ENCODE assay signal across 12 mouse cellular contexts in genomic region chr1:54906322-54906721, GRCm38 (mm10). TPM values are rescaled to one million over a fixed set of nuclear protein-coding genes. Genes with fewer than 3 reads are reported as not detected.
DNase-seq lines count a peak whose midpoint lies in the region; ATAC-seq lines count a peak whose summit lies in the region.
"Had no signal": no experiment of that assay in that cellular context is flagged by ENCODE, and none has a peak within 500 bp of the region (broad histone marks: within the 10 kb centered on the region; RNA-seq: fewer than 3 reads in every experiment).

No protein-coding gene starts in this region.

- no peaks in the 10 kb centered on the region for H3K9me3 ChIP-seq in heart, embryonic 10.5 days
- H3K9me3 ChIP-seq in embryonic facial prominence, embryonic 15.5 days (replicated peaks): no peaks in the 10 kb centered on the region
- H3K9me3 ChIP-seq in limb, embryonic 10.5 days (replicated peaks): no peaks in the 10 kb centered on the region

- H3K4me1 ChIP-seq in heart, embryonic 10.5 days: peaks cover 38% of the 10 kb centered on the region
- H3K4me1 ChIP-seq in embryonic facial prominence, embryonic 15.5 days: peaks cover 44% of the 10 kb centered on the region
- H3K4me1 ChIP-seq in limb, embryonic 10.5 days: peaks cover 63% of the 10 kb centered on the region

- 89% methylated on average over 8 of the region's 8 CpGs for WGBS in heart, embryonic 10.5 days
- 48% methylated on average over 8 of the region's 8 CpGs for WGBS in embryonic facial prominence, embryonic 15.5 days
- WGBS in limb, embryonic 10.5 days: 72% methylated on average over 8 of the region's 8 CpGs

- no peak for DNase-seq in heart, embryonic 10.5 days (ENCODE audit: low spot score)
- DNase-seq in heart, adult 11 months: no peak
- peak; percentile 45 for DNase-seq in limb, embryonic 10.5 days (ENCODE audit: low spot score)
- no peak for DNase-seq in lung, postnatal 4 days
- no peak for DNase-seq in spleen, adult 18-20 months
- DNase-seq in lung, postnatal 25 days (ENCODE audit: low spot score): no peak
- DNase-seq: gastrocnemius, postnatal 10 days; heart, postnatal 4 days; kidney, postnatal 36 days; right cerebral cortex, postnatal 14 days had no signal

- peak overlapping the region; percentile 52; the same call in 1 of the 2 replicates for H3K27ac ChIP-seq in heart, embryonic 10.5 days
- H3K27ac ChIP-seq in embryonic facial prominence, embryonic 15.5 days (replicated peaks): peak overlapping the region; percentile 88
- peak overlapping the region; percentile 93 for H3K27ac ChIP-seq in limb, embryonic 10.5 days

- no peaks in the 10 kb centered on the region for H3K36me3 ChIP-seq in heart, embryonic 10.5 days
- H3K36me3 ChIP-seq in embryonic facial prominence, embryonic 15.5 days: no peaks in the 10 kb centered on the region
- peaks cover 13% of the 10 kb centered on the region for H3K36me3 ChIP-seq in limb, embryonic 10.5 days

- peak overlapping the region; percentile 44 for H3K4me2 ChIP-seq in embryonic facial prominence, embryonic 15.5 days (replicated peaks)

- no peaks in the 10 kb centered on the region for H3K27me3 ChIP-seq in heart, embryonic 10.5 days (ENCODE audit: insufficient read depth, poor library complexity, severe bottlenecking)
- H3K27me3 ChIP-seq in embryonic facial prominence, embryonic 15.5 days: no peaks in the 10 kb centered on the region
- no peaks in the 10 kb centered on the region for H3K27me3 ChIP-seq in limb, embryonic 10.5 days (ENCODE audit: low read depth, poor library complexity, severe bottlenecking)

- no peak overlapping the region for H3K4me3 ChIP-seq in heart, embryonic 10.5 days
- H3K4me3 ChIP-seq in embryonic facial prominence, embryonic 15.5 days (replicated peaks): peak overlapping the region; percentile 19; the same call in 1 of the 2 replicates
- H3K4me3 ChIP-seq in limb, embryonic 10.5 days: peak overlapping the region; percentile 44

- no peak overlapping the region for H3K9ac ChIP-seq in embryonic facial prominence, embryonic 15.5 days

- peak; percentile 12 for ATAC-seq in CD4-positive, CD25-positive, alpha-beta regulatory T cell, adult 4 months
- ATAC-seq in embryonic facial prominence, embryonic 15.5 days (ENCODE audit: insufficient number of reproducible peaks, low FRiP score, low TSS enrichment, low read depth): no peak

RNA-seq across cellular contexts. Expression of gene Ankrd44, which starts 19.9 kb away (rescaled TPM):
- 10.9 and 11.9 TPM in 2 replicates for polyA plus RNA-seq in heart, embryonic 10.5 days (2016; fragmentation: Nextera tagmentation; extraction: Ambion mirVana)
- polyA plus RNA-seq in CD4-positive, CD25-positive, alpha-beta regulatory T cell, adult 4 months (2017; shearing (Covaris generic)): 100 to 1,000 TPM; 167 to 195 TPM
- 22.9 and 23.1 TPM in 2 replicates for polyA plus RNA-seq in embryonic facial prominence, embryonic 15.5 days (2015; fragmentation: Nextera tagmentation; extraction: Ambion mirVana)
- 20.1 and 23.7 TPM in 2 replicates for polyA plus RNA-seq in limb, embryonic 10.5 days (2016; fragmentation: Nextera tagmentation; extraction: Ambion mirVana)
